Mouse (Mus musculus): ENCODE data around the gene C87436.

DNA sequence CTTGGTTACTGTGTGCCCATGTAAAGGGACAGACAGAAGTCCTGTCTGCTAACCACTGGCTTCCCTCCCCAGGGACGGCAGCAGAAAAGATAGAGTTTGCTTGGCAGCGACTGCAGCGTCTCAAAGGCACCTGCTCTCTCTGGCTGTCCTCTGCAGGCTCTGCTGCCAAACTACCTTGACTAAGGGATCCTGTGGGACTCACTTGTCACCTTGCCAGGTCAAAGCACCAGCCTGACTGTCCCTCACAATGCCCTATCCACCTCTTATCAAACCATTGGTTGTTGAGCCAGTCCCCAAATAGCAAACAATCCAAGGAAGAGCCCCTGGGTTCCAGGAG is 49.9 kb downstream of the C87436 start:
- TF ChIP-seq CTCF (IDR thresholded peaks at IDR 0.05; ENCODE audit: borderline replicate concordance, insufficient read depth, low read length): no peak
- TF ChIP-seq POLR2A (IDR thresholded peaks at IDR 0.05; ENCODE audit: low read depth, low read length): no peak

All from embryonic fibroblast, embryonic 13.5 days (primary cell).